Mouse (Mus musculus): ENCODE measurements around the gene Ppa1.

The Ppa1 gene

DNA sequence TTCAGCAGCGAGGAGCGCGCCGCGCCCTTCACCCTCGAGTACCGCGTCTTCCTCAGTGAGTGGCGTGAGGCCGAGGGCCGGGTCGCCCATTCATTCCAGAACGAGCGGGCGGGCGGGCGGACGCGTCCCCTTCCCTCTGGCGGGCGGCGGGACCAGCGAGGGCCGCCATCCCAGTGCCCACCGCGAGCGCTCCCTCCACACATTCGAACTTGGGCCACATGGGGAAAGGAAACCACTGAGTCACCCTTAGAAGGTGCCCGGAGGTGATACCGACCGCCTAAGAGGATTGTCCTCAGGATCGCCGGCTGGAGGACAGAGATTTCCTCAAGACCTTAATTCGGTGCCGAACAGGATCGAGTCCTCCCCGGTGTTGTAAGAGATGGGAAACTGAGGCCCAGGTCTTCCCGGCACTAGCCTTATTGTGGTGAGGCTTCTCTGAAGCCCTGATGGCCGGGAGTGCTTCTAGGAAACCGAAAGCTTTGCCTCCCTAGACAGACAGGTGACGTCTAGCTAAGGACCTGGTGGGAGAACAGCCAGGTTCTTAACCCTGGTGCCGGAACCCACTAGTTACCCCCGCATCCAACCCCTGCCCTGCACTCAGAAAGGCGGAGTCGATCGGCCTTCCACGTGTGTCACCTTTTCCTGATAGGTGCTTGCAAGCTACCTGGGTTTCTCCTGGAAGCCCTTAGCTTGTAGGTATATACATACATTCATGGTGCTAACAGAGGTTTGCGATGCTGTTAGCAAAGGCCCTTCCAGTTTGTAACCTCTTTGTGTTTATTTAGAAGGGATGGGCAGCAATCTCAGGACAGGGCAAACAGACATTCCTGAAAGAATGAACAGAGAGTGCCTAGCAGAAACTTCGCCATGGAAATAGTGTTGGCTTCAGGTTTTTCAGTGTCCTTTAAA lies 639 bp downstream of the Ppa1 start:
- DNase-seq: no peak

DNA sequence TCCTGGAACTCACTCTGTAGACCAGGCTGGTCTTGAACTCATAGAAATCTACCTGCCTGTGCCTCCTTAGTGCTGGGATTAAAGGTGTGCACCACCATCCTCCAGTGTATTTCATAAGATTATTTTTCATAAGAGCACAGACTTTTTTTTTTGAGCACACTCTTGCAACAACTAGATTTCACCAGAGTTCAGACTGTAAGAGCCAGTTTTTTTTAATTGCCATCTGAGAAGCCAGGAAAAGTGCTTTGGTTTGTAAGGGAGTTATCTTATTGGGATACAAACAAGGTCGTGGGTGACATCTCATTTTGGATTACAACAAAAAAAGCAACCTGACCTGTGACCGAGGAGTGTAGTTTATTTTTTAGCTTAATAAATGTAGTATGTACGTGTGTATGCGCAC lies 5.8 kb downstream of the Ppa1 start:
- DNase-seq: no peak

DNA sequence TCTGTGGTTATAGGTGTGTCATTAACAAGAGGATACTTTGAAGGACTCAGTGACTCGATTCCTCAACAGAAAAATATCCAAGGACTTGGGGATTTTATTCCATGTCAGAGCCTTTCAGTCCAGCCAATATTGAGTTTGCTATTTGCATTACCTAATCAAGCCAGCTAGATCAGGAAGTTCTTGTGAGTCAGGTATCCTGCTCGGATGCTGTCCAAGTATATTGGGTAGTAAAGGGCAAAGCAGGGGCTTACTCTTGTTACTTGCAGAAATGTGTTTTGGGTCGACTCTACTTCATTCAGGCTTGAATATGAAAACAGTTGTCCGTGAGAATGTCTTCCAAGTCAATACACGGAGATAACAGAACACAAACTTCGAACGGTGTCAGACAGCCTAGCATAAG lies 6.3 kb downstream of the Ppa1 start:
- DNase-seq: no peak

- no peak for DNase-seq
Observed at GRCm38 (mm10) chr10:61655188-61655587, 6.8 kb downstream of the Ppa1 start.

DNA sequence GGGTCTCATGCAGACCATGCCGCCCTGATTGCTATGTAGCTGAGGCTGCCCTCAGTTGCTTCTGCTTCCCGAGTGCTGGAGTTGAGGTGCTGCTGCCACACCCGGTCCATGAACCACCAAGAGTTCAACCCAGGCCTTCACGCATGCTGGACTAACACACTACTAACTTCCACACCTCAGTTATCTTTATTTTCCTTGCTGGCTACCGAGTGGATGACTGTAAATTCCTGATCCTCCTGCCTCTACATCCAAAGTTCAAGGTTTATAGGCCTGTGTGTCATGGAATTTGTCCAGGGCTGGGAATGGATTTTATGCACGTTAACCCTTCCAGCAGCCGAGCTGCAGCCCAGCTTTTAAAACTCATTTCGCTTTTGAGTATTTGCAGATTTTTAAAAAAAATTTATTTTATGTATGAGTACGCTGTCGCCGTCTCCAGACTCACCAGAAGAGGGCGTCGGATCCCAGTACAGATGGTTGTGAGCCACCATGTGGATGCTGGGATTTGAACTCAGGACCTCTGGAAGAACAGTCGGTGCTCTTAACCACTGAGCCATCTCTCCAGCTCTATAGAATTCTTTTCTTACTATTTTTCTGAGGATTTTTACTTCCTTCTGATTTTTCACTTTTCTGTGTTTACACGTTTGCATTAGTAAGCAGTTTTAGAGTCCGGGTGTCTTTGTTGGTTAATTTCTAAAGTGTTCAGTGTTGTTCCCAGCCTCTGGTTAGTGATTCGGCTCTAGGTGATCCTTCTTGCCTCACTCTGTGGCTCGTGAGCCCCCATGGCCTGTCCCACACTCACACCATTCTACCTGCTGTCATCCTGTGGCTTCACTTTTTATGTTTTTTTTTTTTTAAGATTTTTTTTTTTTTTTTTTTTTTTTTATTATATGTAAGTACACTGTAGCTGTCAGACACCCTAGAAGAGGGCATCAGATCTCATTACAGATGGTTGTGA lies 8.9 kb downstream of the Ppa1 start:
- DNase-seq: no peak

- DNase-seq: peak; percentile 42
Observed at GRCm38 (mm10) chr10:61657985-61658384, 9.6 kb downstream of the Ppa1 start.

DNA sequence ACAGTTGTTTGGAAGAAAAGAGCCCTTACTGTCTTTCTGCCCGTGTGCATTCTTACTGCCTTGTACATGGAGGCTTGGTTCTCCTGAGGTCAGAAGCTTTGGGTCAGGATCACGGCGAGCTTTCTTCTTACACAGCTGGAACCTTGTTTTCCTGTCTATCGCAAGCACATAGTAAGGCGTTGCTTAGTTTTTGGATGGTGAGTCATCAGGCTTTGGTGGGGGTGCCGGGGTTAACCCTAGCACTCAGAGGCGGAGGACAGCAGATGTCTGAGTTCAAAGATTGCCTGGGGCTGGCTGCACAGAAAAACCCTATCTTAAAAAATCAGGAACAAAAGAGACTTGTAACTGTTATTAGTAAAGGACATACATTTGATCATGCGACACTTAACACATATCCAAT lies 13.5 kb downstream of the Ppa1 start:
- DNase-seq: no peak

GRCm38 (mm10) chr10:61662391-61662988 lies 14.1 kb downstream of the Ppa1 start:
- DNase-seq: no peak

GRCm38 (mm10) chr10:61665111-61665510 lies 16.8 kb downstream of the Ppa1 start:
- no peak for DNase-seq

GRCm38 (mm10) chr10:61665651-61666050 lies 17.3 kb downstream of the Ppa1 start:
- no peak for DNase-seq

- no peak for DNase-seq
Observed at GRCm38 (mm10) chr10:61669289-61669688, 20.9 kb downstream of the Ppa1 start.

DNA sequence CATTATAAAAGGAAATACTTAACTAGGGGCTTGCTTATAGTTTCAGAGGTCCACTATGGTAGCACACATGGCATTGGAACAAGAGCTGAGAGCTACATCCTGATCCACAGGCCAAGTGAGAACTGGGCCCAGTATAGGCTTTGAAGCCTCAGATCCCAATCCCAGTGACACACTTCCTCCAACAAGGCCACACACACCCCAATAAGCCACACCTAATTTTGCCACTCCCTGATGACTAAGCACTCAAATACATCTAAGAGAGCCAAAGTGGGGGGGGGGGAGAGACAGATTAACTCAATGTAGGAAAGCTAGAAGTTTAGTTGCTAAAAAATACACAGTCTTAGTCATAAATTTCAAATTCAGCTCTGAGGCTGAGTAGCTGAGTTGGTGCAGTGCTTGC lies 21.5 kb downstream of the Ppa1 start:
- no peak for DNase-seq

GRCm38 (mm10) chr10:61670758-61671157 lies 22.4 kb downstream of the Ppa1 start:
- DNase-seq: no peak

- DNase-seq: no peak
Observed at GRCm38 (mm10) chr10:61675935-61676334, 27.6 kb downstream of the Ppa1 start.

GRCm38 (mm10) chr10:61679545-61679944 lies 31.2 kb downstream of the Ppa1 start:
- DNase-seq: no peak

GRCm38 (mm10) chr10:61680015-61680913 lies 31.9 kb downstream of the Ppa1 start, which contains the start of gene Sar1a:
Sar1a (plus strand) TSS chr10:61680299.
- DNase-seq: peak; percentile 97

DNA sequence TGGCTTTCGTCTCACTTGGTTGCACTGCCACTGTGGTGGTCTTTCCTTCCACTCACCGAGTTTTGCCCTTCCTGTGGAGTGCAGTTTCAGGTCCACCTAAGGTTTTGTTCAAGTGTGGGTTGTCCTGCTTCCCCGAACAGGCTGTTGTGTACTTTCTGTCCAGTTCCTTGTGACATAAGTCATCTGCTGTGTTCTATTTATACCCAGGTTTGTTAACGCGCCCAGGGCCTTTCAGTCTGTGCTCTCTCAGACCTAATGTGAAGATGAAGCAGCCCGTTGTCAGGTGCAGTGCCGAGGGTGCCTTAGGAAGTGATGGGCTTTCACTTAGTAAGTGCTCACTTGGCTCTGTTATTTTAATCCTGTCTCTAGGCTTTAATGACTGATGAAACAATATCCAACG lies 41.1 kb downstream of the Ppa1 start:
- DNase-seq: no peak

DNA sequence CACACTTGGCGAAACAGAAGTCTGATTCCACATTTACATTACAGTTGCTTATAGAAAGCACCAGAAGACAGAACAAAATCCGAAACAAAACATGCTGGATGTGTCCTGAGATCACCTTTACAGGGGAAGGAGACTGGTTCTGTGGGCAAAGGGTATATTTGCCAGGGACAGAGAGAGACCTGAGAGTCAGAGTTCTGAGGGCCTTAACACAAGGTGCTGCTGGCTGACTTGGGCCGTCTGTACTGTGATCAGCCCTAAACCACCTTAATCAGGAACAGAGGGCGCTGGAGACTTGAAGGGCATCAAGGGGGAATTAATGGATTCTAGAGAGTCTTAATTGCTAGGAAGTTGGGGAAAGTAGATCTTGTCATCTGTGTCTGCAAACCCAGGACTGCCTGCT lies 45.2 kb downstream of the Ppa1 start:
- DNase-seq: no peak

GRCm38 (mm10) chr10:61694870-61695670 lies 46.7 kb downstream of the Ppa1 start, which contains the start of gene Tysnd1:
Tysnd1 (plus strand) TSS chr10:61695514.
- DNase-seq: peak; percentile 94

- DNase-seq: no peak
Observed at GRCm38 (mm10) chr10:61695703-61696559, 47.6 kb downstream of the Ppa1 start.

Data from cerebellum, adult 8-10 months (tissue).